12 mouse cellular contexts compared by ENCODE assay signal in the genomic region with DNA sequence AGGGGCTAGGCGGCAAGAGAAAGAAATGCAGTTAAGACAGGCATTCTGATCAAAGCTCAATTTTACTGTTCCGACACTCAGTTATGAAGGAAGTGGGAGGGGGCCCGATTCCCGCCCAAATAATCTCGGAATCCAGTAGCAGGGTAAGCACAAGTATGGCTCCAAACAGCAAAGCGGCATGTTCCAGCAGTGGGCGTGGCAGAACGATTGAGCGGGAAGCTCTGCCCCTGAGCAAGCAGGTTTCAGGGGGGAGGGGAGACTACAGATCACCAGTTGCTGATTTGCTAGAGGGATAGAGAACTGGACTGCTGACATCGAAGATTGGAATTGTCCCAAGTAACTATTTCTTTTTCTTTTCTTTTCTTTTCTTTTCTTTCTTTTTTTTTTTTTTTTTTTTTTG. TPM values are rescaled to one million over a fixed set of nuclear protein-coding genes. Genes with fewer than 3 reads are reported as not detected.
DNase-seq lines count a peak whose midpoint lies in the region; ATAC-seq and TF ChIP-seq lines count a peak whose summit lies in the region.
"Had no signal": no experiment of that assay in that cellular context is flagged by ENCODE, and none has a peak within 500 bp of the region (broad histone marks: within the 10 kb centered on the region; RNA-seq: fewer than 3 reads in every experiment).

No protein-coding gene starts in this region.

- no peaks in the 10 kb centered on the region for H3K4me1 ChIP-seq in midbrain, embryonic 11.5 days (ENCODE audit: control insufficient read depth, insufficient read depth, low read length)
- H3K4me1 ChIP-seq in midbrain, embryonic 16.5 days (ENCODE audit: control insufficient read depth, insufficient read depth, low read length) = no peaks in the 10 kb centered on the region
- H3K4me1 ChIP-seq in stomach, postnatal 0 days (replicated peaks; ENCODE audit: control insufficient read depth, insufficient read depth) = no peaks in the 10 kb centered on the region
- no peaks in the 10 kb centered on the region for H3K4me1 ChIP-seq in forebrain, embryonic 11.5 days (replicated peaks; ENCODE audit: control insufficient read depth, insufficient read depth, low read length)
- H3K4me1 ChIP-seq: limb, embryonic 15.5 days; midbrain, embryonic 13.5 days had no signal

- TF ChIP-seq CTCF in stomach, postnatal 0 days (IDR thresholded peaks at IDR 0.05; ENCODE audit: low read depth) = no peak

- H3K9me3 ChIP-seq in midbrain, embryonic 11.5 days (ENCODE audit: control insufficient read depth, low read length) = no peaks in the 10 kb centered on the region
- H3K9me3 ChIP-seq in midbrain, embryonic 16.5 days (replicated peaks; ENCODE audit: control insufficient read depth, low read length, poor library complexity, severe bottlenecking) = no peaks in the 10 kb centered on the region
- no peaks in the 10 kb centered on the region for H3K9me3 ChIP-seq in stomach, postnatal 0 days (ENCODE audit: control insufficient read depth, low read length)
- no peaks in the 10 kb centered on the region for H3K9me3 ChIP-seq in forebrain, embryonic 11.5 days (ENCODE audit: control insufficient read depth, low read length)
- H3K9me3 ChIP-seq: limb, embryonic 15.5 days; midbrain, embryonic 13.5 days had no signal

- no peak for ATAC-seq in midbrain, embryonic 11.5 days (ENCODE audit: low FRiP score)
- ATAC-seq in midbrain, embryonic 16.5 days = no peak
- no peak for ATAC-seq in stomach, postnatal 0 days (ENCODE audit: low FRiP score, low TSS enrichment)
- no peak for ATAC-seq in forebrain, embryonic 11.5 days (replicated peaks; ENCODE audit: low FRiP score)
- ATAC-seq: midbrain, embryonic 13.5 days had no signal

- H3K27me3 ChIP-seq in midbrain, embryonic 11.5 days (ENCODE audit: control insufficient read depth, insufficient read depth, low read length) = no peaks in the 10 kb centered on the region
- no peaks in the 10 kb centered on the region for H3K27me3 ChIP-seq in midbrain, embryonic 16.5 days (ENCODE audit: control insufficient read depth, insufficient read depth, low read depth, low read length)
- H3K27me3 ChIP-seq in stomach, postnatal 0 days (ENCODE audit: control insufficient read depth, insufficient read depth, low read length) = no peaks in the 10 kb centered on the region
- no peaks in the 10 kb centered on the region for H3K27me3 ChIP-seq in forebrain, embryonic 11.5 days (ENCODE audit: control insufficient read depth, insufficient read depth, low read length)
- H3K27me3 ChIP-seq: limb, embryonic 15.5 days; midbrain, embryonic 13.5 days had no signal

- 55% methylated on average over 10 of the region's 10 CpGs for WGBS in midbrain, embryonic 11.5 days
- 55% methylated on average over 10 of the region's 10 CpGs for WGBS in midbrain, embryonic 16.5 days
- 47% methylated on average over 10 of the region's 10 CpGs for WGBS in stomach, postnatal 0 days
- 63% methylated on average over 10 of the region's 10 CpGs for WGBS in forebrain, embryonic 11.5 days

- no peak overlapping the region for H3K4me3 ChIP-seq in midbrain, embryonic 11.5 days (ENCODE audit: low read depth, low read length)
- H3K4me3 ChIP-seq in midbrain, embryonic 16.5 days (ENCODE audit: low read depth, low read length) = no peak overlapping the region
- no peak overlapping the region for H3K4me3 ChIP-seq in stomach, postnatal 0 days (ENCODE audit: low read depth, low read length)
- no peak overlapping the region for H3K4me3 ChIP-seq in forebrain, embryonic 11.5 days (ENCODE audit: low read depth, low read length)
- H3K4me3 ChIP-seq: limb, embryonic 15.5 days; midbrain, embryonic 13.5 days had no signal

- no peak overlapping the region for H3K9ac ChIP-seq in midbrain, embryonic 11.5 days (ENCODE audit: low read length)
- no peak overlapping the region for H3K9ac ChIP-seq in midbrain, embryonic 16.5 days (ENCODE audit: low read depth, low read length)
- no peak overlapping the region for H3K9ac ChIP-seq in stomach, postnatal 0 days (ENCODE audit: low read length)
- no peak overlapping the region for H3K9ac ChIP-seq in forebrain, embryonic 11.5 days (ENCODE audit: low read length)
- H3K9ac ChIP-seq: limb, embryonic 15.5 days; midbrain, embryonic 13.5 days had no signal

- TF ChIP-seq EP300 in stomach, postnatal 0 days (optimal IDR thresholded peaks at IDR 0.05) = no peak

- no peak overlapping the region for H3K27ac ChIP-seq in midbrain, embryonic 11.5 days (ENCODE audit: low read depth, low read length)
- no peak overlapping the region for H3K27ac ChIP-seq in midbrain, embryonic 16.5 days (ENCODE audit: low read length)
- H3K27ac ChIP-seq in stomach, postnatal 0 days (replicated peaks) = no peak overlapping the region
- no peak overlapping the region for H3K27ac ChIP-seq in forebrain, embryonic 11.5 days (ENCODE audit: low read depth, low read length)
- H3K27ac ChIP-seq: limb, embryonic 15.5 days; midbrain, embryonic 13.5 days had no signal

- peak; percentile 13 for DNase-seq in adrenal gland, postnatal 14 days
- DNase-seq in adrenal gland, postnatal 10 days = no peak
- DNase-seq in midbrain, embryonic 11.5 days (ENCODE audit: low spot score, missing footprints) = peak; percentile 78
- DNase-seq in kidney, postnatal 25 days = peak; percentile 38 to 65
- peak; percentile 37 for DNase-seq in stomach, postnatal 0 days (ENCODE audit: low spot score)
- no peak for DNase-seq in forebrain, embryonic 11.5 days (ENCODE audit: low spot score)
- DNase-seq in right cerebral cortex, postnatal 10 days (ENCODE audit: low spot score in 2 of 2) = no peak
- DNase-seq: right cerebral cortex, postnatal 4 days; thymus, postnatal 36 days had no signal

- no peak overlapping the region for H3K4me2 ChIP-seq in midbrain, embryonic 11.5 days
- no peak overlapping the region for H3K4me2 ChIP-seq in midbrain, embryonic 16.5 days (ENCODE audit: low read length)
- no peak overlapping the region for H3K4me2 ChIP-seq in stomach, postnatal 0 days (replicated peaks; ENCODE audit: low read depth)
- H3K4me2 ChIP-seq in forebrain, embryonic 11.5 days (ENCODE audit: low read depth, low read length, severe bottlenecking) = no peak overlapping the region
- H3K4me2 ChIP-seq: limb, embryonic 15.5 days; midbrain, embryonic 13.5 days had no signal

- no peaks in the 10 kb centered on the region for H3K36me3 ChIP-seq in midbrain, embryonic 11.5 days (ENCODE audit: control insufficient read depth, insufficient read depth, low read length)
- H3K36me3 ChIP-seq in midbrain, embryonic 16.5 days (ENCODE audit: control insufficient read depth, insufficient read depth, low read length) = no peaks in the 10 kb centered on the region
- no peaks in the 10 kb centered on the region for H3K36me3 ChIP-seq in stomach, postnatal 0 days (ENCODE audit: control insufficient read depth, insufficient read depth, low read length)
- no peaks in the 10 kb centered on the region for H3K36me3 ChIP-seq in forebrain, embryonic 11.5 days (ENCODE audit: control insufficient read depth, insufficient read depth, low read length)
- H3K36me3 ChIP-seq: limb, embryonic 15.5 days; midbrain, embryonic 13.5 days had no signal

RNA-seq across cellular contexts. Expression of a gene that starts 9.8 kb away (rescaled TPM):
- total RNA-seq in adrenal gland, postnatal 14 days (2021) = 62.2 and 63.0 TPM in 2 replicates
- 10 to 100 TPM; 56.7 to 69.2 TPM for total RNA-seq in adrenal gland, postnatal 10 days (2021)
- polyA plus RNA-seq in midbrain, embryonic 11.5 days (2014; fragmentation: Nextera tagmentation; extraction: Ambion mirVana) = 157 and 169 TPM in 2 replicates
- polyA plus RNA-seq in midbrain, embryonic 16.5 days (2015; fragmentation: Nextera tagmentation; extraction: Ambion mirVana) = 117 and 131 TPM in 2 replicates
- 67.9 and 75.2 TPM in 2 replicates for polyA plus RNA-seq in stomach, postnatal 0 days (2015; fragmentation: Nextera tagmentation; extraction: Ambion mirVana)
- polyA plus RNA-seq in forebrain, embryonic 11.5 days (2014; fragmentation: Nextera tagmentation; extraction: Ambion mirVana) = 130 and 159 TPM in 2 replicates

RNA-seq across cellular contexts. Expression of a gene that starts 37.9 kb away (rescaled TPM):
- 9.8 and 20.8 TPM in 2 replicates for total RNA-seq in adrenal gland, postnatal 14 days (2021)
- 10 to 100 TPM; 21.5 to 27.4 TPM for total RNA-seq in adrenal gland, postnatal 10 days (2021)
- polyA plus RNA-seq in midbrain, embryonic 11.5 days (2014; fragmentation: Nextera tagmentation; extraction: Ambion mirVana) = 0.33 and 0.36 TPM in 2 replicates
- 5.5 and 5.7 TPM in 2 replicates for polyA plus RNA-seq in midbrain, embryonic 16.5 days (2015; fragmentation: Nextera tagmentation; extraction: Ambion mirVana)
- polyA plus RNA-seq in stomach, postnatal 0 days (2015; fragmentation: Nextera tagmentation; extraction: Ambion mirVana) = 0.11 and 0.18 TPM in 2 replicates
- polyA plus RNA-seq in forebrain, embryonic 11.5 days (2014; fragmentation: Nextera tagmentation; extraction: Ambion mirVana) = 0.27 and 0.41 TPM in 2 replicates

Comparison
In these comparisons a context has a peak if more than half of its experiments do, and no peak if none do; other contexts are left out.
1. DNase-seq: peak in adrenal gland, postnatal 14 days (single experiment), midbrain, embryonic 11.5 days (single experiment), kidney, postnatal 25 days (2 of 2) and stomach, postnatal 0 days (single experiment); none in adrenal gland, postnatal 10 days (single experiment), forebrain, embryonic 11.5 days (single experiment) and right cerebral cortex, postnatal 10 days (0 of 2).